ENCODE assay signal across 9 mouse cellular contexts in the genomic region with DNA sequence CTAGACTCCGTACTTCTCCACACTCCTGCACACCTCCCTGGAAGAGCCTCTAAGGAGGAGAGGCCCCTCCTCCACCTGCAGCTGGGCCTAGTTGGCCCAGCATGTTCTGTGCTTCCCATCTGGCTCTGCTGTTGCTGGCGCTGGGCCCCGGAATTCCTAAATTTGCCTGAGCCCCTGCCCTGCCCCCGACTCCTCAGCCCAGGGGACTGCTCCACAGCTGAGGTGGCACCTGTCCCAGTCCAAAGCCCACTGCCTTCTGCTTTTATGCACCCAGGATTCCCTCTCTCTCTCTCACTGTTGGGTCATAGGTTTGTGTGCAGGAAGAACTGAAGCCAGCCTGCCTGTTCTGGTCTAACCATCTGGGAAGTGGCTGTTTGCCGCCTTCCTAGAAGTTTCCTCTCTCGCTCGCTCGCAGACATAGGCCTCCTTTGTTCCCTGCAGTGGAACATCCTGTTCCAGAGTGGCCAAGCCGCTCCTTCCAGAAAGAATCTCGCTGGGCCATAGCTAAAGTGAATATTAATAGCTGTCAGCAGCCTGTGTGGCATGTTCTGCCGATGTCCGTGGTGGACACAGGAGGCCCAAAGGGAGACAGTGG. TPM values are rescaled to one million over a fixed set of nuclear protein-coding genes. Genes with fewer than 3 reads are reported as not detected.
DNase-seq lines count a peak whose midpoint lies in the region; TF ChIP-seq lines count a peak whose summit lies in the region.
"Had no signal": no experiment of that assay in that cellular context is flagged by ENCODE, and none has a peak within 500 bp of the region (broad histone marks: within the 10 kb centered on the region; RNA-seq: fewer than 3 reads in every experiment).

No protein-coding gene starts in this region.

- no peak for TF ChIP-seq CTCF in cortical plate, adult 2 months (IDR thresholded peaks at IDR 0.05; ENCODE audit: extremely low read depth, insufficient read depth, low read length)

- H3K27ac ChIP-seq in cortical plate, adult 2 months (ENCODE audit: insufficient read depth, low read length): peak overlapping the region; percentile 77
- peak overlapping the region; percentile 62; the same call in 1 of the 2 replicates for H3K27ac ChIP-seq in heart, embryonic 10.5 days

- peaks cover 6% of the 10 kb centered on the region for H3K4me1 ChIP-seq in cortical plate, adult 2 months (ENCODE audit: control insufficient read depth, insufficient read depth, low read length)
- H3K4me1 ChIP-seq in heart, embryonic 10.5 days: peaks cover 24% of the 10 kb centered on the region

- 68% methylated on average over 12 of the region's 12 CpGs for WGBS in heart, embryonic 10.5 days

- TF ChIP-seq POLR2A in cortical plate, adult 2 months (IDR thresholded peaks at IDR 0.05; ENCODE audit: extremely low read depth, insufficient read depth, low read length): no peak

- no peaks in the 10 kb centered on the region; the same call in 1 of the 2 replicates for H3K27me3 ChIP-seq in heart, embryonic 10.5 days (ENCODE audit: insufficient read depth, poor library complexity, severe bottlenecking)

- no peaks in the 10 kb centered on the region for H3K9me3 ChIP-seq in heart, embryonic 10.5 days

- DNase-seq in cerebellum, postnatal 10 days: peak; percentile 66 to 78
- no peak for DNase-seq in cerebellum, adult 11 months
- no peak for DNase-seq in heart, embryonic 10.5 days (ENCODE audit: low spot score)
- peak; percentile 48 to 84 for DNase-seq in layer of hippocampus, adult 18-20 months (ENCODE audit: low spot score in 2 of 2)
- DNase-seq in lung, postnatal 10 days: peak; percentile 73
- DNase-seq in retina, embryonic 14.5 days (ENCODE audit: low spot score): no peak
- no peak for DNase-seq in B cell, adult 2 months

- H3K36me3 ChIP-seq in heart, embryonic 10.5 days: peaks cover 29% of the 10 kb centered on the region

- no peak overlapping the region for H3K4me3 ChIP-seq in cortical plate, adult 2 months (ENCODE audit: insufficient read depth, low read length)
- no peak overlapping the region for H3K4me3 ChIP-seq in heart, embryonic 10.5 days

RNA-seq across cellular contexts. Expression of a gene that starts 8.7 kb away (rescaled TPM):
- polyA plus RNA-seq in cortical plate, adult 2 months (2012; rRNA removed): 31.9 and 33.0 TPM in 2 replicates
- 7.9 and 11.5 TPM in 2 replicates for polyA plus RNA-seq in heart, embryonic 10.5 days (2016; fragmentation: Nextera tagmentation; extraction: Ambion mirVana)
- total RNA-seq in layer of hippocampus, adult 18-20 months (2021): 10 to 100 TPM; 36.5 to 44.2 TPM
- total RNA-seq: CH12.LX had no signal

RNA-seq across cellular contexts. Expression of a gene that starts 15.2 kb away (rescaled TPM):
- polyA plus RNA-seq in cortical plate, adult 2 months (2012; rRNA removed): 77.0 and 83.1 TPM in 2 replicates
- 0.93 and 1.3 TPM in 2 replicates for polyA plus RNA-seq in heart, embryonic 10.5 days (2016; fragmentation: Nextera tagmentation; extraction: Ambion mirVana)
- total RNA-seq in layer of hippocampus, adult 18-20 months (2021): 10 to 100 TPM; 40.1 to 43.6 TPM

RNA-seq across cellular contexts. Expression of a gene that starts 42.4 kb away (rescaled TPM):
- 8.9 and 9.5 TPM in 2 replicates for polyA plus RNA-seq in cortical plate, adult 2 months (2012; rRNA removed)
- 0.12 TPM in 1 of 2 replicates, not detected in the other for polyA plus RNA-seq in heart, embryonic 10.5 days (2016; fragmentation: Nextera tagmentation; extraction: Ambion mirVana)
- total RNA-seq in layer of hippocampus, adult 18-20 months (2021): 10 to 100 TPM; 12.6 to 19.4 TPM
- total RNA-seq: CH12.LX had no signal

Comparison
In these comparisons a context has a peak if more than half of its experiments do, and no peak if none do; other contexts are left out.
1. DNase-seq: peak in cerebellum, postnatal 10 days (2 of 2), layer of hippocampus, adult 18-20 months (2 of 2) and lung, postnatal 10 days (single experiment); none in cerebellum, adult 11 months (single experiment), heart, embryonic 10.5 days (single experiment), retina, embryonic 14.5 days (single experiment) and B cell, adult 2 months (0 of 2).
2. RNA of a gene that starts 15.2 kb away (polyA plus RNA-seq): 77.0 to 83.1 TPM in cortical plate, adult 2 months; 0.93 to 1.3 TPM in heart, embryonic 10.5 days; every median in the first group is over 10 times any median in the second.